Mouse (Mus musculus) neural tube, embryonic 13.5 days (tissue): Measurements from ENCODE around the gene Palm2. TPM values are rescaled to one million over a fixed set of nuclear protein-coding genes. Genes with fewer than 3 reads are reported as not detected.

Experiments used
- ATAC-seq: fragments of 200-750 bp; cut with Nextera tagmentation; 2 replicates; pipeline ENCODE4 v1.8.0; 2017; ENCODE audit warnings: low read depth, mild to moderate bottlenecking, moderate TSS enrichment, moderate library complexity
- H3K27ac ChIP-seq: fragments of 300-500 bp; sonication (generic); replicated peaks from 2 replicates; pipeline ENCODE4 v1.5.1; 2015; ENCODE audit warnings: moderate library complexity, mild to moderate bottlenecking, inconsistent platforms
- H3K27me3 ChIP-seq: fragments of 300-500 bp; sonication (generic); 2 replicates; pipeline ENCODE4 v1.6.1; 2015; ENCODE audit warnings: mild to moderate bottlenecking, inconsistent platforms
- H3K36me3 ChIP-seq: fragments of 300-500 bp; sonication (generic); 2 replicates; pipeline ENCODE4 v1.6.1; 2015; ENCODE audit warnings: mild to moderate bottlenecking, inconsistent platforms
- H3K4me1 ChIP-seq: fragments of 300-500 bp; sonication (generic); replicated peaks from 2 replicates; pipeline ENCODE4 v1.6.1; 2015; ENCODE audit warnings: inconsistent platforms
- H3K4me2 ChIP-seq: fragments of 300-500 bp; sonication (generic); 2 replicates; pipeline ENCODE4 v1.6.1; 2015; ENCODE audit warnings: inconsistent platforms, mild to moderate bottlenecking, moderate library complexity
- H3K4me3 ChIP-seq: fragments of 300-500 bp; sonication (generic); 2 replicates; pipeline ENCODE4 v1.5.1; 2015; ENCODE audit warnings: mild to moderate bottlenecking, inconsistent platforms
- H3K9ac ChIP-seq: fragments of 300-500 bp; sonication (generic); 2 replicates; pipeline ENCODE4 v1.6.1; 2015; ENCODE audit warnings: moderate library complexity, mild to moderate bottlenecking, inconsistent platforms
- H3K9me3 ChIP-seq: fragments of 300-500 bp; sonication (generic); 2 replicates; pipeline ENCODE4 v1.6.1; 2016; ENCODE audit warnings: inconsistent platforms
- WGBS: fragments of 180-500 bp; shearing (Covaris S2); methylation state at CpG from one replicate; pipeline ENCODE4 v1.1.7; 2015; 5-methylcytosine and 5-hydroxymethylcytosine counted together
- polyA plus RNA-seq: library from polyadenylated mRNA; unstranded; fragments of >200 nt; fragmentation: Nextera tagmentation; extraction: Ambion mirVana; gene quantifications from 2 replicates; pipeline ENCODE4 v1.2.1, GENCODE M21; 2015

Palm2 gene
- polyA plus RNA-seq, 1 experiment from 2014 or later = 7.8 TPM

GRCm38 (mm10) chr4:57682341-57682740 lies 248.3 kb downstream of the Palm2 start:
- Histone ChIP-seq H3K9me3 (no peaks in the 10 kb centered on the region), H3K27me3 (no peaks in the 10 kb centered on the region), H3K36me3 (no peaks in the 10 kb centered on the region), H3K27ac (no peak overlapping the region), H3K9ac (no peak overlapping the region), H3K4me3 (no peak overlapping the region), H3K4me1 (peaks cover 8% of the 10 kb centered on the region; the same call in 1 of the 2 replicates), H3K4me2 (no peak overlapping the region)
- 100% methylated on average over 2 of the region's 2 CpGs for WGBS
- no peak for ATAC-seq

DNA sequence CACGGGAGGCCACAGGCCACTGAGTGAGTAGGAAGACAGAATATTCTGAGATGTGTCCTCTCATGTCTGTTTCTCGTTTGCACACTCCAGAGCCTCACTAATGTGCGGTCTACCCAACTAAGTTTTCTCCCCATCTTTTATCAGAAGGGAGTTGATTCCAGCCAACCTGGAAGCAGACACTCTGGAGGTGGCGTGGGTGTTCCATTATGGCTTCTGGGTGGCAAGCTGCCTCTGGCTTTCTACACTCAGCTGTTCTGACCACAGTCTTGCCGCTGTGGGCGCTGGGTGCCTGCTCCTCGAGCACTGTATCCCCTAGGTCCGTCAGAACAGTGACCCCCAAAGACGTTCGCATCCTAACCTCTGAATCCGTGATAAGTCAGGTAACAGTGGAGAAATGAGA lies 248.9 kb downstream of the Palm2 start:
- Histone ChIP-seq H3K4me1 (peaks cover 8% of the 10 kb centered on the region; the same call in 1 of the 2 replicates), H3K9ac (no peak overlapping the region)
- 91% methylated on average over 11 of the region's 11 CpGs for WGBS

GRCm38 (mm10) chr4:57684676-57685215 lies 250.7 kb downstream of the Palm2 start:
- Histone ChIP-seq H3K4me3 (no peak overlapping the region), H3K9ac (no peak overlapping the region), H3K4me1 (peaks cover 8% of the 10 kb centered on the region; the same call in 1 of the 2 replicates), H3K27ac (no peak overlapping the region), H3K9me3 (no peaks in the 10 kb centered on the region), H3K4me2 (no peak overlapping the region), H3K27me3 (no peaks in the 10 kb centered on the region), H3K36me3 (no peaks in the 10 kb centered on the region)
- ATAC-seq = no peak
- WGBS = 86% methylated on average over 12 of the region's 12 CpGs

More for the DNA sequence above, 248.9 kb downstream of the Palm2 start:
- H3K9me3 ChIP-seq = no peaks in the 10 kb centered on the region
- ATAC-seq = no peak
- no peak overlapping the region for H3K4me3 ChIP-seq
- no peak overlapping the region for H3K4me2 ChIP-seq
- no peak overlapping the region for H3K27ac ChIP-seq
- H3K36me3 ChIP-seq = no peaks in the 10 kb centered on the region
- no peaks in the 10 kb centered on the region for H3K27me3 ChIP-seq

DNA sequence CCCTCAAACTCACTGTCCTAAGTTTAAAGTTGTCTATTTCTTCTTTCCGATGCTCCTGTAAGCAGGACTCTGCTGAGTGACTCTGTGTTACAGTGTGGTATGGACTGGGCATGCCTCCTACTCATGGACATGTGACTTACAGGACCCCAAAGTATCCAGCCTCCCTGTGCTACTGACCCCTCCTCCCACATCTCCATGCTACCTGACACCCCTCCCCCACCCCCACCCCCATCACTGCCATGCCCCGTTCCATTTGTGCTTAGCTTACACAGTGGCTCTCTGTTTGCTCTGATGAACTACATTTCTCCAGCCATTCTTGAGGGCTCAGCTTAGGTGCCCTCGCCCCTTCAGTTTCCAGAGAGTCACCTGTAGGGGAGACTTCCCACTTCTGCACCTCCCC lies 252.7 kb downstream of the Palm2 start:
- Histone ChIP-seq H3K4me3 (no peak overlapping the region), H3K4me1 (no peaks in the 10 kb centered on the region), H3K9ac (no peak overlapping the region), H3K4me2 (no peak overlapping the region), H3K36me3 (no peaks in the 10 kb centered on the region), H3K27me3 (no peaks in the 10 kb centered on the region), H3K9me3 (no peaks in the 10 kb centered on the region), H3K27ac (no peak overlapping the region)
- 76% methylated on average over 3 of the region's 3 CpGs for WGBS
- ATAC-seq = no peak

DNA sequence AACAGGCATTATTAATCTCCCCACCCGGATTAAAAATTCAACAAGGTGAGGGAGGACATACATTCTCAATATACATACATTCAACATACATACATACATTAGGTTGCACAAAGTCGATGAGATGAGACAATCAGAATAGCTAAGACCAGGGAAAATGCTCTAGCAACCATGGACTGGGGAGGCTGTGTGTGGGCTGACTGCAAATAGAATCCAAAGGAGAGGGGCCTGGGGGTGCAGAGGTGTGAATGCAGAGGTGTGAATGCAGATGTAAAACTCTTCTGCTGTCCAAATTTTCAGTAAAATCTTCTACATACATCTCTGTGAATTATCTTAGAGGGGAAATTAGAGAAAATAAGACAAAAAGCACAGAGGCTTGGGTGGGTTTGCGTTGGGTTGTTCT lies 253.5 kb downstream of the Palm2 start:
- ATAC-seq = no peak
- 85% methylated on average over 3 of the region's 3 CpGs for WGBS
- H3K9me3 ChIP-seq = no peaks in the 10 kb centered on the region
- no peaks in the 10 kb centered on the region for H3K36me3 ChIP-seq
- H3K4me3 ChIP-seq = no peak overlapping the region
- H3K27me3 ChIP-seq = no peaks in the 10 kb centered on the region
- no peak overlapping the region for H3K27ac ChIP-seq
- H3K4me2 ChIP-seq = no peak overlapping the region
- H3K9ac ChIP-seq = no peak overlapping the region
- no peaks in the 10 kb centered on the region for H3K4me1 ChIP-seq

- H3K27ac ChIP-seq = no peak overlapping the region
- no peaks in the 10 kb centered on the region for H3K9me3 ChIP-seq
- H3K36me3 ChIP-seq = no peaks in the 10 kb centered on the region
- H3K4me3 ChIP-seq = no peak overlapping the region
- no peaks in the 10 kb centered on the region for H3K27me3 ChIP-seq
- H3K9ac ChIP-seq = no peak overlapping the region
- 82% methylated on average over 9 of the region's 9 CpGs for WGBS
- no peak for ATAC-seq
- no peak overlapping the region for H3K4me2 ChIP-seq
- H3K4me1 ChIP-seq = no peaks in the 10 kb centered on the region
Observed at GRCm38 (mm10) chr4:57688131-57688530, 254.1 kb downstream of the Palm2 start.

- 83% methylated on average over 6 of the region's 6 CpGs for WGBS
- Histone ChIP-seq H3K27ac (no peak overlapping the region), H3K27me3 (no peaks in the 10 kb centered on the region), H3K9ac (no peak overlapping the region), H3K4me2 (no peak overlapping the region), H3K4me3 (no peak overlapping the region), H3K4me1 (no peaks in the 10 kb centered on the region), H3K36me3 (no peaks in the 10 kb centered on the region), H3K9me3 (no peaks in the 10 kb centered on the region)
- ATAC-seq = no peak
Observed at GRCm38 (mm10) chr4:57690001-57690400, 256.0 kb downstream of the Palm2 start.

DNA sequence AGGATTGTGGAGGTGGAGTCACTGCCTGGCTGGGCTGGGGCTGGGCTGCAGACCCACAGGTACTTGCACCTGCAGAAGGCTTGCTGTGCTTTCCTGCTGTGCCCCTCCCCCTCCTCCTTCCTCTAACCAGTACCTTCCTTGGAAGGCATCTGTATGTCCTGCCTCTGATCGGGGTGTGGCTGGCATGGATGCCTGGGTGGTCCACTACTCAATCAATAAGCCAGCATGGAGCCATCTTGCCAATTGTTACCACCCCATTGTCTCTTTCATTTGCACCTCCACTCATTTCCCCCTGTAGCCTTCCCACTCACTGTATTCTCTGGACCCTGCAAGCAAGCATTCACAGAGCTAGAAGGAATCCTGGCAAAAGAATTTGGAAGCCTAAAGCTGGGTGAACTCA lies 256.8 kb downstream of the Palm2 start:
- H3K4me1 ChIP-seq = no peaks in the 10 kb centered on the region
- no peak for ATAC-seq
- no peaks in the 10 kb centered on the region for H3K36me3 ChIP-seq
- no peak overlapping the region for H3K4me2 ChIP-seq
- no peak overlapping the region for H3K9ac ChIP-seq
- no peaks in the 10 kb centered on the region for H3K9me3 ChIP-seq
- 25% methylated on average over 1 of the region's 1 CpGs for WGBS
- no peaks in the 10 kb centered on the region for H3K27me3 ChIP-seq
- no peak overlapping the region for H3K27ac ChIP-seq
- H3K4me3 ChIP-seq = no peak overlapping the region

DNA sequence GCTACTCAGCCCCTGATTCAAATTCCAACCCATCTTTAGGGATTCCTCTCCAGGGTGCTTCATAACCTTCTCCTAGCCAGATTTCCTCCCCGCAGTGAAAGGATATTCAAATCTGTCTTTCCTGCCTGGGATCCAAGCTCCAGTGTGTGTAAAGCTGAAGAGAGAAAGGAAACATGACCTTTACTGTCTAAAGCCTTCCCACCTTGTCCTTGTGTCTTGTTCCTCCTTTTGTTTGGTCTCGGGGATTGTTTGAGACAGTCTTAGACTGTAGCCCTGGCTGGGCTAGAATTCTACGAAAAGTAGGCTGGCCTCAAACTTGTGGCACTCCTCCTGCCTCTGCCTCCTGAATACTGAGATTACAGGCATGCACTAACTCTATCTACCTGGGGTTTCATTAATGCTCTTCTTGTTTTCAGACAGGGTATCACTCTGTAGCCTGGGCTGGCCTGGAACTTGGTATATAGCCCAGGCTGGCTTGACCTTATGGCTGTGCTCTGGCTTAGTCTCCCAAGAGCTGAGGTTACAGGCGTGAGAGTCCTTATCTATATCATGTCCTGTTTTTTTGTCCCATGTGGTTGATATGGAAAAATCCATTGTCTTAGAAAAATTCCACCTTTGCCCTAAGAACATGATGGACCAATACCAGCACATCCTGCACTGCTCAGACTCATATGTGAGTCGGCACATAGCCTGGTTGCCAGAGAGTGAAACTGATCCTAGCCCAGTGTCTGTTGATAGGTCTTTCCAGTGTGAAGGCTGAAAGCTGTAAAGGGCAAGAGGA lies 260.5 kb downstream of the Palm2 start:
- Histone ChIP-seq H3K27me3 (no peaks in the 10 kb centered on the region), H3K4me2 (no peak overlapping the region), H3K9ac (no peak overlapping the region), H3K4me3 (no peak overlapping the region), H3K4me1 (no peaks in the 10 kb centered on the region), H3K9me3 (no peaks in the 10 kb centered on the region), H3K27ac (no peak overlapping the region), H3K36me3 (no peaks in the 10 kb centered on the region)
- 91% methylated on average over 5 of the region's 5 CpGs for WGBS
- ATAC-seq = no peak

GRCm38 (mm10) chr4:57696955-57697354 lies 262.9 kb downstream of the Palm2 start:
- Histone ChIP-seq H3K4me2 (no peak overlapping the region), H3K4me1 (no peaks in the 10 kb centered on the region), H3K9ac (no peak overlapping the region), H3K27ac (no peak overlapping the region), H3K27me3 (no peaks in the 10 kb centered on the region), H3K4me3 (no peak overlapping the region), H3K9me3 (no peaks in the 10 kb centered on the region), H3K36me3 (no peaks in the 10 kb centered on the region)
- WGBS = 97% methylated on average over 11 of the region's 11 CpGs
- no peak for ATAC-seq

DNA sequence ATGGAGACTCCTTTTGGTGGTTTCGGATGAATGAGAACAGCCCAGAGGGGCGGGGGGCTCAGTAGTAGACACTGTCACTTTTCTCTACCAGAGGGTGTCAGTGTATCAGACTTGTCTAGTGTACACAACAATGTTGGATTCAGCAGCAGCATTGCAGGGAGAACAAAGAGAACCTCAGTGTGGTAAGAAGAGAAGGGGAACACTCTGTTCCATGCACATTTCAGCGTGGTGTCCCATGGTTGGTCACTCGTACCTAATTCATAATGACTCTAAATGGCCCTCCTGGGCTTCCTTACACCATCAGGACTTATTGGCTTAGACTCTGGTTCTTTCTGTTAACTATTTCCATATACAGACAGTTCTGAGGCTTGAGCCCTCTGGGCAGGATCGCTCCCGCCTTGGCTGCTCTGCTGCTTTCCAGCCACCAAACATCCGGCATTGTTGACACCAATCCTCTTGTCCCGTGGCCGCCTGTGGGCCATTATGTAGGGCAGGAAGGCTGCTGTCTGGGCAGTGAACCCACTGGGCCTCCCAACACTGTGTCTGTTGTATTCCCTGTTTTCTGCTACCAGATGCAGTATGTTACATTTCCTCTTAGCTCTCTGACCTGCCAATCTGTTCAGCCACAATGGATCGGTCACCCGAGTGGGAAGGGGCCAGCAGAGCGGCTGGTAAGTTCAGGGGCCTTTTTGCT lies 264.0 kb downstream of the Palm2 start:
- Histone ChIP-seq H3K9me3 (no peaks in the 10 kb centered on the region), H3K36me3 (no peaks in the 10 kb centered on the region), H3K4me1 (no peaks in the 10 kb centered on the region), H3K27ac (no peak overlapping the region), H3K9ac (no peak overlapping the region), H3K4me2 (no peak overlapping the region), H3K27me3 (no peaks in the 10 kb centered on the region), H3K4me3 (no peak overlapping the region)
- 71% methylated on average over 12 of the region's 12 CpGs for WGBS
- no peak for ATAC-seq

DNA sequence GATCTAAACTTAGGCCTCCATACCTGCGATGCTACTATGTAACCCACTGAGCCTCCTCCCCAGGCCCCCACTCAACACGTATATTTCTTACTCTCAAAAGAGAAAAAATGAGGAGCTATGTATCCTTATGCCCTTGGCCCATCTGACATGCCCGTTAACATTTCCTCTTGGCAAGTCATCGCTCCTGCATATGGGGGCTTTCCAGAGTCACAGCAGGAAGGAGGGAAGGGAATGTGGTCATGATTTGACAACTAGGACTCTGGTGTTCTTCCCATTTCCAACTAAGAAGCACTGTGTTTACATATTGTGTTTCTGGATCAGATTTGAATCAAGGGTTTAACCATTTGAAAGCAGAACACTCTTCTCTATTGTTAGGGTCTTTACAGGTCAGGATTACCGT lies 267.5 kb downstream of the Palm2 start:
- Histone ChIP-seq H3K9ac (no peak overlapping the region), H3K27me3 (no peaks in the 10 kb centered on the region), H3K4me2 (no peak overlapping the region), H3K36me3 (no peaks in the 10 kb centered on the region), H3K9me3 (no peaks in the 10 kb centered on the region), H3K4me1 (peaks cover 9% of the 10 kb centered on the region), H3K27ac (no peak overlapping the region), H3K4me3 (no peak overlapping the region)
- WGBS = 89% methylated on average over 5 of the region's 5 CpGs
- no peak for ATAC-seq
